Mouse (Mus musculus) spleen, embryonic (tissue): Measurements from ENCODE around the gene Brinp3.
"Not testable (repeated sequence)": the region's sequence is repeated elsewhere in the genome, so short reads cannot be mapped to it uniquely, and the experiment has no call there.

Experiments
- CTCF ChIA-PET: fragments of 350-600 bp; sonication (Branson Sonifier 250); formaldehyde crosslinking; loops from one replicate; lab custom pipeline; 2022; lab: Charles Lee

The Brinp3 gene

DNA sequence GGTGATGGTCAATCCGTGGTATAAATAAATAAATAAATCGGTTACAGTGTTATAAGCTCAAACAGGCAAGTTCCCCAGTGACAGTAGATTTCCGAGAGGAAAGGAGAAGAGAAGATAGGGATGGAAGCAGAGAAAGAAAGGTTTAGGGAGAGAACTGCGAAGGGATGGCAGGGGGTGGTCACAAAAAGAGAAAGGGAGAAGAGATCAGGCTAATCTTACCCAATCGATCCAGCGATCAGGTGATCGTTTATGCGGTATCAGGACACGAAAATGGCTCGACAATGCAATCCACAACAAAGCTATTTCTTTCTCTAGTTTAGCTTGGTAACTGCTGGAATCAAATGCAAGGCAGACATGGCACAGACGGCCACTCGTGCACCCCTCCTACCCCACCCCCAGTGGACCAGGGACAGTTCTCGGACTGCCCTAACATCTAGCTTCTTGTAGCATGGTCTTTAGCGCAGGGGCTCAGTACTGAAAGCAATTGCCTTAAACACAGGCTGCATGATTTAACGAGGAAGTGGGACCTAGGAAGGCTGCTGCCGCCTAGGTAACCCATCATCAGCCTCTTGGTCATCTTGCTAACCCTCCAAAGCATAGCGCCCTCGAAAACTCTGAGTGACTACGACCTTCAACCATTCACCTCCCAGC is at the start of gene Brinp3:
Gene Brinp3 (plus strand): TSS at position 80 of the 651 bp plus-strand sequence.
- CTCF ChIA-PET: no interaction called here

DNA sequence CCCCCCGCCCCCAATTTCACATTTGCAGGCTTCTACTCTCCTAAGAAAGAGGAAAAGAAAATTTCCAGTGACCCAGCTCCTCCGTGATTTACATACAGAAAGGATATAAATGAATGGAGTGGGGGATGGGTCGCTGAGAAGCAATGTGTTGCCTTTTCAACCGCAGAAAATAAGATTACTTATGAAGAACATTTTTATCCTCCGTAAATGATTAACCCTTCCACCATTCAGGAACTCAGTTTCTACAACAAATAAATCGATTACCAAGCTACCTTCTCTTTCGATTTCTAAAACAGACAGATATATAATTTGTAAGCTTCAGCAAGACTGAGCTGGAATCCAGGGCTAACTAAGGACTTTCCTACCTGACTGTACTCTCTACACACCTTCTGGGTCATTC is 339 bp upstream of the Brinp3 start:
- CTCF ChIA-PET: no interaction called here

DNA sequence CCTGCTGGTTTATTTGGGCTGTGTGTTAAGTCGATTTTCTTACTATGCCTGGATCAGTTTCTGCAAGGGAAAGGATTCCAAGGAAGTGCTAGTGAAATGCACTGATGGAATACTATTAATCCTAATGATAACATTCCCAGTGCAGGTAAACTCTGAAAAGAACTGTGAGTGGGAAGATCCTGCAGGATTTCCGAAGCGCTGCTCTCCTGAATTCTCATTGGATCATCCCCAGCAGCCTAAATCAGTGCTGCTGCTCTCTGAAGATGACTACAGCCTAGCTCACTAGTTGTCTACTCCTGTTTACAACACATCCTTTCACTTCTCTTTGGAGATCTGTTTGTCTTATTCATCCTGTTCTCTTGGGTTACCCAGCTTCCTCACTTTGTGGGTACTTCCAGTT is 826 bp downstream of the Brinp3 start:
- CTCF ChIA-PET: no interaction called here

DNA sequence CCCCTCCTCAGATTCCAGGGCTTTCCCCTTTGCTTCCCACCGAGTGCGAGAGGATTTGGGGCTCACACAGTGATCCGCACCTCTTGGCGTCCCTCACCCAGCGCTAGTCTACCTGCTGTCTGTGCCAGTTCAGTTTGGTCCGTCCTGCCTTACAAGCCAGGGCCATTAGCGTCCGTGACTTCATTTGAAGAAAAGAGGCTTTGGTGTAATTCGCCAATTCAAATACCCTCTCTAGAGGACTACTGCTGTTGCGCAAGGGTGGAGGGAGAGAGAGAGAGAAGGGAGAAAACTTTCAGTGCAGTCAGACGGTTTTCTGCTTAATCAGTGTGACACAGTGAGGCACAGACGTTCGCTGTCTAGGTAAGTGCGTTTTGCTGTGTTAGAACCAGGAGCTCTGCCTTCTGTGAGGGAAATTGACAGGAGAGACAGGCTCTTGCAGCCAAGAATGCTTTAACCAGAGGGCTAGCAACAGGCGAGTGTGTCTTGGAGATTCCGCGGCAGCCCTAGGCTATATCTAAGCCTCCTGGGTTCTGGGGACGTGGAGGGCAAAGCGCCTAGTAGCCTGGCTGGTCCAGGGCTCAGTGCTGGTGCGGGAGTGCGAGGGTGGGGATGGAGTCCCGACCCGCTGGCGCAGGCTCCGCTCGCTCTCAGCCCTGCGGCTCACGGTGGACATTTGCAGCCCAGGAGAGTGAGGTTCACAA is 3.0 kb downstream of the Brinp3 start:
- CTCF ChIA-PET: no interaction called here

DNA sequence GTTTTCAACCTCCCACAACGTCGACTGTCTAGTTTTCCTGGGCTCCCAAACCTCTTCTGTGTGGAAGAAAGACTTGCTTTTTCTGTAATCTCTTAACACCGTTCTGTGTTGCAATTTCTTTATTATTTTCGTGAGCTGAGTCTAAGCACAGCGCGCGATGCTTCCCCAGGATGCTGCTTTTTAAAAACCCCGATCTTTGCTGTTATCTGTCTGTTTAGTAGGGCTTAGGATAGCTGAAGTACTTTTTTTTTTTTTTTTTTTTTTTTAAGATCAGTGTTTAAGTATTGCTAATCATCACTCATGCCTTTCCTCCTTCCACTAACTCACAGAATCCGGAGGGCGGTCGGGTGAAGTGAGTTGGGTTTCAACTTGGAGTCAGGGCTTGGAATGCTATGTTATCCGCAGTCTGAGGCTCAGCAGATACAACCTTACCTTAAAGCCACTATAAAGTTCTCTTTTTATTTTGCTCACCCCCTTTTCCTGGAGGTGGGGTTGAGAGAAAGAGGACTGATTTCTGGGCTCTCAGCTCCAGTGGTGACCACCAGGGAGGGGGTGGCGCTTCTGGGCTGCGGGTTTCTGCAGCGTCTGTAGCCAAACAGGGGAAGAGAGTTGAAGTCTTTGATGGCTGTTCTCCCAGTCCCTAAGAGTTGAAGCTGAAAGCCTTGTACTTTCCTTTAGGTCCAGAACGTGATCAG is 3.7 kb downstream of the Brinp3 start:
- CTCF ChIA-PET: no interaction called here

DNA sequence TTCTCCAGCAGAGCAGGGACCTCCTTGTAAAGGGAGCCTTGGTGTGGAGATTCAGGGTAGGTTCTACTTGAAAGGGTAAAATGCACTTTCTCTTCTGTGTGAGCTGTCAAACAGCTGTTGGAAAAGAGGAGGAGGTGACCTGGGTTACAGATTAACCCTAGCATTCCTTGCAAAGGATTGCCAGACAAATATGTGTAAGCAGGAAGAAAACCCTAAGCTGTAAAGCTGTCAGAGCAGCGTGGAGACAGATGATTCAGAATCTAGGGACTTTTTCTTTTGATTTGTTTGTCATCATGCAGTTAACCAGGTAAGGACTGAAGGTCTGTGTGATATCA is 4.2 kb downstream of the Brinp3 start:
- CTCF ChIA-PET: no interaction called here

DNA sequence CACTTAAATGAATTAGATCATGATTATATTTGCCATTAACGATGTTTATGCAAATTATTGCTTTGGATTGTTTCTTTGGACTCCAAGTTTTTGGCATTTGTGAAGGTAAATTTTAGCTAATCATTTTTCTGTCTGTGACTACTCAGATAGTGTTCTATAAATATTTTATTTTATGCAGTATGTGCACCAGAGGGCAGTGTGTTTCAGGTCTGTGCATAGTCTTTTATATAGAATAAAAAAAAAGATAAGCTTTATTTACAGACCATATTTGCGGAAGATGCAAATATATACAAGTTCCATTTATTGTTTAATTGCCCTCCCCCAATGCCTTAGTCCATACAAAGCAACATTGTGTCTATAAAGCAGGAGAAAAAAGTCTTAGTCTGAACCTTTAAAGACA is 20.8 kb downstream of the Brinp3 start:
- CTCF ChIA-PET: no interaction called here

DNA sequence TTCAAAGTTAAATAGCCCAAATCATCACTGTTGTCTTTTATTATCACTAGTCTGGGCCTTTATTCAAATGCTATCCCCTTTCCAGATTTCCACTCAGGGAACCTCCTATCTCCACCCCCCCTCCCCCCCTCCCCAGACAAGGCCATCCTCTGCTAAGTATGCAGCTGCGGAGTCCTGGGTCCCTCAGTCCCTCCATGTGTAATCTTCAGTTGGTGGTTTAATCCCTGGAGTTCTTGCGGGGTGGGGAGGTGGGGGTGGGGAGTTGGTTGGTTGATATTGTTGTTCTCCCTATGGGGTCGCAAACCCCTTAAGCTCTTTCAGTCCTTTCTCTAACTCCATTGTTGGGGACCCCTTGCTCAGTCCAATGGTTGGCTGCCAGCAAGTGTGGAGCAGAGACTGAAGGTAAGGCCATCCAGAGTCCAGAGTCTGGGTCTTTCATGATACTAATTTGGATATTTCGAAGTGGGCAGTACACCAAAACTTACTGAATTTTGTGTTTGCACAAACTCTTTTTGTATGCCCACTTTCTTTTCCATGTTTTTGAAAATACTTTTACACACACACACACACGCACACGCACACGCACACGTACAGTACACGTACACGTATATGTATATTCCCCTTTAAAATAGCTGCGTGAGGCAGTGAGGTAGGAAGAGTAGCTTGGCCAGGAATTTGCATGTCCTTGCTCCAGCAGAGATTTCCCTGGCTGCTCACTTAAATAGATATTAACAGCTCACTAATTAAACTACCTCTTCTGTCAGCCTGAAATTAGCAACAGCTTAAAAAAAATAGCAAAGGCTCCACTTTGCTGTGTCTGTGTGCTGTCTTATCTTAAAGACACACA is 29.4 kb downstream of the Brinp3 start:
- CTCF ChIA-PET: no interaction called here

DNA sequence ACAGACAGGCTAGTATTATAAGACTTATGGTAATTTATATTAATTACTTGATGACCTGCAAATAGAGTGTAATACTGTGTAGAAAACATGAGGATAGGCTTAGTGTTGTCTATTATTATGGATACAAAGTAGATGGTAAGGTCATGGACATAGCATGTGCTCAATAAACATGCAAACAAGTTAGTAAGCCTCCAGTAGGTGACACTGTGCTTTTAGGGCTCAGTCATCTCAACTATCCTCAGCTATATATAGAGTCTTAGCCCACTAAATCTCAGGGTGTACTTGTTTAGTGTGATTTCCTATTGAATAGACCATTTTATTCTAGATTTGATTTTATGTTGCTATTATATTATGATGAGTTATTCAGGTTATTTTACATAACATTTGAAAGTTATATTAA is 34.0 kb downstream of the Brinp3 start:
- CTCF ChIA-PET: no interaction called here

DNA sequence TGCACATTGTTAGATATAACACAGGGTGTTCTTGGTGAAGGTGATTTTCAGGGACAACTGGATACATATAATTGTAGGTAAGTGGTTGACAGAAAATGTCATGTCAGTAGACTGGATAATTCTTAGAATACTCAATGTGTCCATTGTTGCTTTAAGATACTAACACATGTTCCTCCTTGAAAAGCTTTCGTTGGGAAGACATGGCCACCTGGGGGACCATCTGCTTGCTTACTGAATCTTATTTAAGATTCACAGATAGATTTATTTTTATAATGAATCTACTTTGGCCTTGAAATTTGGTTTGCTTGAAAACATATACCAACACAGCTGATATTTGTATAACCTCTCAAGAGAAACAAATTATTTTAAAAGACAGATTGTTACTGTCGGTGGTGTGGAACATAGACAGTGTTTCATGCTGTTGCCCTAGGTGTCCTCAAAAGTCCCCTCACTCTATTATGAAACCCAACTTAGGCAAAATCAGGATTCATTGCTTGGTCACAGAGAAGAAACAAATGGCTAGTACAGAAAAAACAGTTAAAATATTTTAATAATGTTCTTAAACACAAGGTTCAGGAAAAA is 52.4 kb downstream of the Brinp3 start:
- CTCF ChIA-PET: no interaction called here

DNA sequence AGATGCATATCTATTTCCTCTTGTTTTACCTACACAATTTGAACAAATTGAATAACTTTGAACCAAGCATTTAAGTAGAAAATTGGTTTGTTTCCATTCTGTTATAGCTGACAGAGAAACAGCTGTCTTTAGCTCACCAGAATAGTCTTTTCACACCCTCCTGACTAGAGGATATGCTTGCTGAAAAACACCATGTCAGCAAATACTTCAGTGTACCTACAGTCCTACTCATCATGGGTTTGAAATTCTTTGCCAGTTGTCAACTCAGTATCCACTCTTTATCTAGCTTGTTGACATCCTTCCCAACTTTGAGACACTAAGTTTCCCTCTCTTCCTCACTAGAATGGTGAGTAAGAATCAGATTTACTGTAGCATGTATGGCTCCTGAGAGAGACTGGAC is 62.4 kb downstream of the Brinp3 start:
- CTCF ChIA-PET: interaction anchor here (0.6 kb wide), 1 partner anchor 1534 kb away, joined by 4 read pairs; no protein-coding TSS in a partner anchor

DNA sequence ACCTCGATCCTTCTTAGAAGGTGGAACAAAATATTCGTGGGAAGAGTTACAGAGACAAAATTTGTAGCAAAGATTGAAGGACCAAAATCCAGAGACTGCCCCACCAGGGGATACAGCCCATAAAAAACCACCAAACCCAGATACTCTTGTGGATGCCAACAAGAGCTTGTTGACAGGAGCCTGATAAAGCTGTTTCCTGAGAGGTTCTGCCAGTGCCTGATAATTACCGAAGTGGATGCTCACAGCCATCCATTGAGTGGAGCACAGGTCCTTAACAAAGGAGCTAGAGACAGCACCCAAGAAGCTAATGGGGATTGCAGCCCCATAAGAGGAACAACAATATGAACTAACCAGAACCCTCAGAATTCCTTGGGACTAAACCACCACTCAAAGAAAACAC is 67.6 kb downstream of the Brinp3 start:
- CTCF ChIA-PET: no interaction called here

DNA sequence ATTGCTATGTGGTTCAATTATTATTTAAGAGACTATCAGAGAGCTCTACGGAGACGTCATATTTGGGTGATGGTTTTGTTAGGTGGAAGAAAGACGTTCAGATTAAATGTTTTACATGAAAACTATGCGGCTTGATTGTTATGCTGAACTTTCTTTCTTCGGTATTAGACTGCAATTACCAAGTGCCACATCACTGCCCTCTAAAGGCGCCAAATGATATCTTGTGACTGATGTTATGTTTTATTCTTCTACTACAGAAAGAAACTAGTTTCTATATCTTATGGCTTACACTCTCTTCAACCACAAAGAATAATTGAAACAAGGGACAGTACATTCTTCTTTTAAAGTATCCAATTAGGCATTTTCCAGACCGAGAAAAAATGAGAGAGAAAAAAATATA is 89.6 kb downstream of the Brinp3 start:
- CTCF ChIA-PET: interaction anchor here (0.6 kb wide), 1 partner anchor 213 kb away, joined by 6 read pairs; no protein-coding TSS in a partner anchor

DNA sequence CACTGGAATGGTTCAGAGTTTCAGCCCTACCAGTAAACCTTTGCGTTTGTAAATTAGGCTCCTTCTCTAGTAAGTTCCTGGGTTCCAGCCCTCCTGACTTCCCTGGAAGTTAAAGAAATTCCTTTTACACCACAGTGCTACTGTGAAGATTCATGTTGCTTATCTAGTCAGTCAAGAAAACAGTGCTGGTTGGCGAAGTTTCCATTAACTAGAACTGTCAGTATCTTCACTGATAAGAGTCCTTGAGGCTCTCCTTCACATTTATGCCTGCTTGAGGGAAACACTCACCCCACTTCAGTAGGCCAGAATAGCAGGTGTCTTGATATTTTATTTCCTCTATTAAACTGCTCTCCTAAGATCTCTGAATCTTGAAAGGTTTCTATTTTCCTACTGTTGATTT is 138.3 kb downstream of the Brinp3 start:
- CTCF ChIA-PET: no interaction called here

DNA sequence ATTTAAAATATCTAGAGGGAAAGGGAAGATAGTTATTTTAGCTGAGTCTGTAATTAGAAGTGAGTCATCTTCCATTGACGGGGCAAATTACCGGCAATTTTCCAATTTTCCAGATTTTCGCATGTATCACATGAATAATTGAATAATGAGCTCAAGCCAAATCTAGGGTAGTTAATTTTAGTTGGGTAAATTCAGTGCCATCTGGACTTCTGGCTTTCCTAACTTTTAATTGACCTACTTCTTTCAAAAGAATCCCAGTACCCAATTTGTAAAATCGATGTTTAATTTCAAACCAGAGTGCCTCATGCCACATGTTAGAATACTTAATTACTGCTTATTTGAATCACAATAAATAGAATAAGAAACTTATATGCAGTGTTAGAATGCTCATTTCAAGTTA is 162.7 kb downstream of the Brinp3 start:
- CTCF ChIA-PET: no interaction called here

DNA sequence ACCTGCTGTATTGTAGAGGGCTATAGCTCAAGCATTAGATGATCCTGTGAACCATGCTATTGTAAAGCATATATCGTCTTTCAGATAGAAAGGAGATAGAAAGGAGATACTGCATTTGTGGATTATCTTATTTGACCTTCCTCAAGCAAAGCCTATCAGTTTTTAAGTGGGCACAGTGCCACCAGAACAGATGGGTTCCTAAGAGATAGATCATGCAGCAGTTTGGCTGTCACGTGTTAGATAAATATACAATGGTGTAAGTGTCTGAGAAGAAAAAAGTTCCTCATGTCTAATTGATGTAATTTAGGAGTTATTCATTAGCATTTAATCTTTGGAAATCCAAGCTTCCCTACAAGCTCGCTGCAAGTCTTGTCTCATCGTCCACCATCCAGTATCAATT is 206.2 kb downstream of the Brinp3 start:
- CTCF ChIA-PET: no interaction called here

DNA sequence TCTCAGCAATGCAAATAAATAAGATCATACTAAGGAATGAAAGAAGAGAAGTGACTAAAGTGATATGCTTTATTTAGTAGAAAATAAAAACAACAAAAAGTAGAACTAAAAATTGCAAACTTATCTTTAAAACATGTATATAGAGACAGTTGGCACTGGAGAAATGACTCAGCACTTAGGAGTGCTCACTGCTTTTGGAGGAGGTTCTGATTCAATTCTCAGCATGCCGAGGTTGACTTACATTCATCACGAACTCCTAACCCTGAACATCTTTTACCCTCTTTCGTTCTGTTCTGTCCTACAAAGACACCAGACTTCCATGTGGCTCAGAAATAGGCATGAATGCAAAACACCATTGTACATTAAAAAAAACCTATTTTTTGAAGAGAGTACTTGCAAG is 225.0 kb downstream of the Brinp3 start:
- CTCF ChIA-PET: no interaction called here

DNA sequence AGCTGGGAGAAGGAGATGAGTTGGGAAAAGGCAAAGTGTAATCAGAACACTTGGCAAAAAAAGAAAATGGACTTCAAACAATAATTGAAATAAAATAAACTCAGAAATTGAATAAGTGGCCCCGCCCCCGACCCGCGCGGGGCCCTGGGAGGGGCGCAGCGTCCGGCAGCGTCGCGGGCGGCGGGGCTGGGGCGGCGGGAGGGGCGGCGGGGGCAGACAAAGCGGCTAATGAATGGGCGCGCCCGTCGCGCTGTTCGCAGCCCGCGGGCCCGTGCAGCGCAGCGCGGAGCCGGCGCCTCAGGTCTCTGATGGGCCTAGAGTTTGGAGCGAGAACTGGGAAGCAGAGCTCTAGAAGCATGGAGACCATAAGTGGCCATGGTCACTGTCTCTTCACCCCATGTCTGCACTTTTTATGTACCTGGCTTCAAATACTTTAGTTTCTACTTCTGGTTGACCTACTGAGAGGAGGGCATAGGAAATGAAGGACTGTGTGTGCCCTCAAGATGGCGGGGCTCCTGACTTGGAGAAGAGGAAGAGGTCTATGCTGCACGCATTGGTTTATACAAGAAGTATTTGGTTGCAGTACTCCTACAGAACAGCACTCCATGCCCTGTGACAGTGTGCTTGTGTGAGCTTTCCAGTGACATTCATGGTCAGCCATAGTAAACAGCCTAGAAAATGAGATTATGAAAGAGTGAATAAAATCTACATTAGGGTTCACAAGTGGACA is 230.4 kb downstream of the Brinp3 start:
- CTCF ChIA-PET: not testable (repeated sequence)

DNA sequence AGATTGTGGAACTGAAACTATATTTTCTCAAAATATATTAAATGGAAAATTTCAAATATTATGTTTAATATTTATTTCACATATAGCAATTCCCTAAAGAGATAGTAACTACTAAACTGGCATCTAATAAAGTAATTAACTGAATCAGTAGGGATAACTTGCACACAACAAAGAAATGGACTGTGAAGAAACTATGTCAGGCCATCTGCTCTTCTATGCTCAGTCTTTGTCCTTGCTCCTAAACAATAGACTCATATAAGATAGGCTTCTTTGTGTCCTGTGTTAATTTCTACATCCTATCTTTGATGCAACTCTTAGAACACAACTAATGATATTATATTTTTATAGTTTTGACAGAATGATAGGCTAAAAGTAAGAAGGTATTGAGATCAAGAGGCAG is 256.5 kb downstream of the Brinp3 start:
- CTCF ChIA-PET: no interaction called here

DNA sequence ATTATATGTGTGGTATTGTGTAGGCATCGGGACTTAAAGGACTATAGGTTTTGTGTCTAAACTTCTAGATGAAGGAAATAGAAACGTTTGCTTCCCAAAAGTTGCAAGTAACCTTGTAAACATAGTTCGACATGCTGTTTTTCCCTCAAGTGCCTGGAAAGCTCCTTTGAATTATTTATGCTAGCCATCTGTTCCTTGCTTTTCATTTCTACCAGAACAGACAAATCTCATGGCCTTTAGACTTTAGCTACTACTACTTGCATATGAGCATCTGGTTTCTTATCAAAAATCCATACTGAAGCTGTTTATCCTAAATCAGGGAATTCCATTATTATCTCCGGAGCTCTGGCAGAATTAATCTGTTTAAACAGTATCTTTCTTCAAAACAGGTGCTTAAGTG is 288.7 kb downstream of the Brinp3 start:
- CTCF ChIA-PET: no interaction called here

DNA sequence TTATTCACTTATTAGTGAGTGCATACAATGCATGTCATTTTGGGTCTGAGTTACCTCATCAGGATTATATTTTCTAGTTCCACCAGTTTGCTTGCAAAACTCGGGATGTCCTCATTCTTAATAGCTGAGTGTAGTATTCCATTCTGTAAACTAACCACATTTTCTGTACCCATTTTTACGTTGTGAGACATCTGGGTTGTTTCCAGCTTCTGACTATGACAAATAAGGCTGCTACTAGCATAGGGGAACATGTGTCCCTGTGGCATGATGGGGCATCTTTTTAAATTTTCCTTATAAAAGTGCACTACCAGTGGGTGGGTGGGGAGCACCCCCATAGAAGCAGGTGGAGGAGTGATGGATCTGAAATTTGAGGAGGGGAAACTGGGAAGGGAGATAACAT is 292.7 kb downstream of the Brinp3 start:
- CTCF ChIA-PET: interaction anchor here (0.6 kb wide), 1 partner anchor 65 kb away, joined by 3 read pairs; no protein-coding TSS in a partner anchor
